Mouse (Mus musculus) layer of hippocampus, adult 9-10 months (tissue): ENCODE results near the gene Mad1l1.

Source experiments
- DNase-seq: peaks from one replicate; pipeline ENCODE4 v3.0.0; 2022; ENCODE audit warnings: low spot score

Gene Mad1l1

GRCm38 (mm10) chr5:140258633-140259032, 62.7 kb downstream of the Mad1l1 start:
- no peak for DNase-seq

- no peak for DNase-seq
Measured at GRCm38 (mm10) chr5:140258035-140258434, 63.3 kb downstream of the Mad1l1 start.

GRCm38 (mm10) chr5:140257439-140257838, 63.9 kb downstream of the Mad1l1 start:
- no peak for DNase-seq

- no peak for DNase-seq
Measured at GRCm38 (mm10) chr5:140256685-140257084, 64.7 kb downstream of the Mad1l1 start.

GRCm38 (mm10) chr5:140255265-140255664, 66.1 kb downstream of the Mad1l1 start:
- no peak for DNase-seq

- DNase-seq: no peak
Measured at GRCm38 (mm10) chr5:140254656-140255055, 66.7 kb downstream of the Mad1l1 start.

- DNase-seq: no peak
Measured at GRCm38 (mm10) chr5:140251989-140252388, 69.4 kb downstream of the Mad1l1 start.

- DNase-seq: no peak
Measured at GRCm38 (mm10) chr5:140250370-140250769, 71.0 kb downstream of the Mad1l1 start.

- DNase-seq: no peak
Measured at GRCm38 (mm10) chr5:140249359-140250062, 71.8 kb downstream of the Mad1l1 start.

GRCm38 (mm10) chr5:140248101-140248500, 73.3 kb downstream of the Mad1l1 start:
- no peak for DNase-seq

- DNase-seq: no peak
Measured at GRCm38 (mm10) chr5:140240235-140240634, 81.1 kb downstream of the Mad1l1 start.

- no peak for DNase-seq
Measured at GRCm38 (mm10) chr5:140238880-140239279, 82.5 kb downstream of the Mad1l1 start.

GRCm38 (mm10) chr5:140230818-140231217, 90.5 kb downstream of the Mad1l1 start:
- DNase-seq: no peak

GRCm38 (mm10) chr5:140228306-140228705, 93.0 kb downstream of the Mad1l1 start:
- DNase-seq: no peak

GRCm38 (mm10) chr5:140226871-140227270, 94.5 kb downstream of the Mad1l1 start:
- no peak for DNase-seq

- DNase-seq: no peak
Measured at GRCm38 (mm10) chr5:140225881-140226280, 95.5 kb downstream of the Mad1l1 start.

- no peak for DNase-seq
Measured at GRCm38 (mm10) chr5:140225103-140225502, 96.2 kb downstream of the Mad1l1 start.

- no peak for DNase-seq
Measured at GRCm38 (mm10) chr5:140223070-140224053, 98.0 kb downstream of the Mad1l1 start.

- DNase-seq: no peak
Measured at GRCm38 (mm10) chr5:140221016-140221650, 100.2 kb downstream of the Mad1l1 start.

- DNase-seq: no peak
Measured at GRCm38 (mm10) chr5:140219252-140219651, 102.1 kb downstream of the Mad1l1 start.

- DNase-seq: no peak
Measured at GRCm38 (mm10) chr5:140217900-140218299, 103.5 kb downstream of the Mad1l1 start.

- DNase-seq: no peak
Measured at GRCm38 (mm10) chr5:140217083-140217482, 104.3 kb downstream of the Mad1l1 start.
